Mouse (Mus musculus): ENCODE measurements around the gene 9130409I23Rik. TPM values are rescaled to one million over a fixed set of nuclear protein-coding genes. Genes with fewer than 3 reads are reported as not detected.
A peak's percentile ranks its signal among the peaks of the same experiment; 100 is the strongest.

The 9130409I23Rik gene
- total and polyA plus RNA-seq, 2 experiments from 2014 or later: not detected

GRCm38 (mm10) chr1:181084021-181084420, 33.0 kb downstream of the 9130409I23Rik start:
- H3K4me3 ChIP-seq (ENCODE audit: low read depth, low read length): no peak overlapping the region
- H3K36me3 ChIP-seq (replicated peaks; ENCODE audit: control insufficient read depth, insufficient read depth, low read length): no peaks in the 10 kb centered on the region
- no peaks in the 10 kb centered on the region for H3K4me1 ChIP-seq (ENCODE audit: control insufficient read depth, insufficient read depth)
- TF ChIP-seq EP300 (IDR thresholded peaks at IDR 0.05; ENCODE audit: low read depth): no peak
- no peak for TF ChIP-seq CTCF (IDR thresholded peaks at IDR 0.05; ENCODE audit: low read depth)
- no peak overlapping the region for H3K4me2 ChIP-seq (ENCODE audit: low read depth, low read length)
- ATAC-seq (ENCODE audit: insufficient read depth, low read depth) (no peak), DNase-seq (ENCODE audit: low spot score) (peak; percentile 28)
- no peaks in the 10 kb centered on the region for H3K27me3 ChIP-seq (ENCODE audit: control insufficient read depth, insufficient read depth, low read length)
- H3K27ac ChIP-seq (ENCODE audit: low read depth): no peak overlapping the region
- WGBS: 32% methylated on average over 2 of the region's 2 CpGs
- no peak overlapping the region for H3K9ac ChIP-seq (replicated peaks; ENCODE audit: low read depth, low read length)
- H3K9me3 ChIP-seq (replicated peaks; ENCODE audit: control insufficient read depth, low read length): no peaks in the 10 kb centered on the region

- no peak for ATAC-seq (ENCODE audit: insufficient read depth, low read depth)
- no peak for TF ChIP-seq EP300 (IDR thresholded peaks at IDR 0.05; ENCODE audit: low read depth)
- WGBS: 69% methylated on average over 12 of the region's 12 CpGs
- no peaks in the 10 kb centered on the region for H3K27me3 ChIP-seq (ENCODE audit: control insufficient read depth, insufficient read depth, low read length)
- DNase-seq (ENCODE audit: low spot score): no peak
- no peak overlapping the region for H3K4me2 ChIP-seq (ENCODE audit: low read depth, low read length)
- no peak overlapping the region for H3K27ac ChIP-seq (ENCODE audit: low read depth)
- H3K4me3 ChIP-seq (ENCODE audit: low read depth, low read length): no peak overlapping the region
- H3K9me3 ChIP-seq (replicated peaks; ENCODE audit: control insufficient read depth, low read length): no peaks in the 10 kb centered on the region
- peaks cover 39% of the 10 kb centered on the region for H3K36me3 ChIP-seq (replicated peaks; ENCODE audit: control insufficient read depth, insufficient read depth, low read length)
- no peak overlapping the region for H3K9ac ChIP-seq (replicated peaks; ENCODE audit: low read depth, low read length)
- no peaks in the 10 kb centered on the region for H3K4me1 ChIP-seq (ENCODE audit: control insufficient read depth, insufficient read depth)
Observed at GRCm38 (mm10) chr1:181090048-181090447, 39.0 kb downstream of the 9130409I23Rik start.

Other genes starting within 250 kb of the 9130409I23Rik start
- 1,123 and 1,337 TPM in 2 replicates for gene H3f3a, start 237.3 kb upstream of the 9130409I23Rik start, total RNA-seq (2014; rRNA removed; ENCODE audit: low replicate concordance)
- gene H3f3a, start 237.3 kb upstream of the 9130409I23Rik start, polyA plus RNA-seq (2015; fragmentation: Nextera tagmentation; extraction: Ambion mirVana): 1,661 and 1,734 TPM in 2 replicates
- gene Sde2, start 200.1 kb upstream of the 9130409I23Rik start, total RNA-seq (2014; rRNA removed; ENCODE audit: low replicate concordance): 9.8 and 16.9 TPM in 2 replicates
- 14.4 and 15.8 TPM in 2 replicates for gene Sde2, start 200.1 kb upstream of the 9130409I23Rik start, polyA plus RNA-seq (2015; fragmentation: Nextera tagmentation; extraction: Ambion mirVana)
- not detected in 2 replicates for gene Lefty2, start 158.1 kb upstream of the 9130409I23Rik start, total RNA-seq (2014; rRNA removed; ENCODE audit: low replicate concordance)
- gene Lefty2, start 158.1 kb upstream of the 9130409I23Rik start, polyA plus RNA-seq (2015; fragmentation: Nextera tagmentation; extraction: Ambion mirVana): 0.05 and 0.07 TPM in 2 replicates
- gene Pycr2, start 146.9 kb upstream of the 9130409I23Rik start, total RNA-seq (2014; rRNA removed; ENCODE audit: low replicate concordance): 33.0 and 36.4 TPM in 2 replicates
- gene Pycr2, start 146.9 kb upstream of the 9130409I23Rik start, polyA plus RNA-seq (2015; fragmentation: Nextera tagmentation; extraction: Ambion mirVana): 34.1 and 35.5 TPM in 2 replicates
- gene Lefty1, start 116.2 kb upstream of the 9130409I23Rik start, total RNA-seq (2014; rRNA removed; ENCODE audit: low replicate concordance): 1.2 and 1.3 TPM in 2 replicates
- 1.6 and 1.7 TPM in 2 replicates for gene Lefty1, start 116.2 kb upstream of the 9130409I23Rik start, polyA plus RNA-seq (2015; fragmentation: Nextera tagmentation; extraction: Ambion mirVana)
- gene Tmem63a, start 108.9 kb upstream of the 9130409I23Rik start, total RNA-seq (2014; rRNA removed; ENCODE audit: low replicate concordance): 17.2 and 30.5 TPM in 2 replicates
- 8.5 and 9.6 TPM in 2 replicates for gene Tmem63a, start 108.9 kb upstream of the 9130409I23Rik start, polyA plus RNA-seq (2015; fragmentation: Nextera tagmentation; extraction: Ambion mirVana)
- gene Ephx1, start 30.3 kb upstream of the 9130409I23Rik start, total RNA-seq (2014; rRNA removed; ENCODE audit: low replicate concordance): 6.9 and 13.4 TPM in 2 replicates
- gene Ephx1, start 30.3 kb upstream of the 9130409I23Rik start, polyA plus RNA-seq (2015; fragmentation: Nextera tagmentation; extraction: Ambion mirVana): 10.2 and 10.6 TPM in 2 replicates
- gene Nvl, start 93.0 kb downstream of the 9130409I23Rik start, total RNA-seq (2014; rRNA removed; ENCODE audit: low replicate concordance): 8.4 and 13.9 TPM in 2 replicates
- gene Nvl, start 93.0 kb downstream of the 9130409I23Rik start, polyA plus RNA-seq (2015; fragmentation: Nextera tagmentation; extraction: Ambion mirVana): 8.3 and 8.8 TPM in 2 replicates
- gene Cnih4, start 93.5 kb downstream of the 9130409I23Rik start, total RNA-seq (2014; rRNA removed; ENCODE audit: low replicate concordance): 26.2 and 60.1 TPM in 2 replicates
- gene Cnih4, start 93.5 kb downstream of the 9130409I23Rik start, polyA plus RNA-seq (2015; fragmentation: Nextera tagmentation; extraction: Ambion mirVana): 123 and 136 TPM in 2 replicates
- gene Wdr26, start 160.8 kb downstream of the 9130409I23Rik start, total RNA-seq (2014; rRNA removed; ENCODE audit: low replicate concordance): 37.4 and 46.2 TPM in 2 replicates
- 34.8 and 38.6 TPM in 2 replicates for gene Wdr26, start 160.8 kb downstream of the 9130409I23Rik start, polyA plus RNA-seq (2015; fragmentation: Nextera tagmentation; extraction: Ambion mirVana)